Comparison of ENCODE assay signal across 8 mouse cellular contexts in the genomic region with DNA sequence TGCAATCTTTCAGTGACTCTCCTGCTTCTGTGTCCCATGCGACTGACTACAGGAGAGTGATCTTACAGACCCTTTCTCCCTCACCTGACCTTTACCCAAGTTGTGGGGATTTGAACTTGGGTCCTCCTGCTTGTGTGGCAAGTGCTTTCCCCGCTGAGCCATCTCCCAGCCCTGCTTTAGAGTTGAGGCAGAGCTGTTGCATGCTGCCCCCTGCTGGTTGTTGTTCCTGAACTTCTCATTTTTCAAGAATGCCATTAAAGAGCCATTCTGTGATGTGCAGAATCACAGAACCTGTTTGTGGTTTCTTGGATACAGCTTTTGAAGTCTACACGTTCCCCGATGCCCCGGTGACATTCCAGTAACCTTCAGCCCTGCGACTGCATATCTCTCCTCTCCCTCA.
DNase-seq lines count a peak whose midpoint lies in the region; ATAC-seq and TF ChIP-seq lines count a peak whose summit lies in the region.
"Had no signal": no experiment of that assay in that cellular context is flagged by ENCODE, and none has a peak within 500 bp of the region (broad histone marks: within the 10 kb centered on the region; RNA-seq: fewer than 3 reads in every experiment).

No protein-coding gene starts in this region.

- DNase-seq in kidney, adult 9 months, result peak; percentile 44
- DNase-seq in CH12.LX (ENCODE audit: extremely low read depth) (peak; percentile 55), MN1 (ENCODE audit: low spot score) (peak; percentile 32)
- DNase-seq in embryonic facial prominence, embryonic 10.5 days (ENCODE audit: low spot score), result peak; percentile 70
- peak; percentile 37 for DNase-seq in lung, postnatal 0 days (ENCODE audit: low spot score)

- no peak overlapping the region for H3K27ac ChIP-seq in kidney, embryonic 16.5 days (ENCODE audit: low read length)
- no peak overlapping the region for H3K27ac ChIP-seq in CH12.LX (ENCODE audit: insufficient read depth, low read depth)
- H3K27ac ChIP-seq in embryonic facial prominence, embryonic 10.5 days (replicated peaks), result no peak overlapping the region
- no peak overlapping the region for H3K27ac ChIP-seq in lung, postnatal 0 days (ENCODE audit: low read length)
- H3K27ac ChIP-seq: neural tube, embryonic 13.5 days had no signal

- TF ChIP-seq RAD21 in CH12.LX (IDR thresholded peaks at IDR 0.05; ENCODE audit: low read depth, low read length), result peak; percentile 78

- no peaks in the 10 kb centered on the region for H3K4me1 ChIP-seq in kidney, embryonic 16.5 days (ENCODE audit: insufficient read depth, low read length)
- H3K4me1 ChIP-seq in CH12.LX (ENCODE audit: control insufficient read depth in 1 of 2, insufficient read depth in 2 of 2), result peaks cover 5 to 16% of the 10 kb centered on the region in 2 experiments; a peak in 3 of 4 replicates
- 0 out of 2 replicates have a peak, but pooled peaks cover 1% of the 10 kb centered on the region for H3K4me1 ChIP-seq in embryonic facial prominence, embryonic 10.5 days
- no peaks in the 10 kb centered on the region for H3K4me1 ChIP-seq in lung, postnatal 0 days (ENCODE audit: insufficient read depth, low read depth, low read length)
- H3K4me1 ChIP-seq: neural tube, embryonic 13.5 days had no signal

- no peaks in the 10 kb centered on the region for H3K36me3 ChIP-seq in kidney, embryonic 16.5 days (ENCODE audit: insufficient read depth, low read length)
- no peaks in the 10 kb centered on the region for H3K36me3 ChIP-seq in CH12.LX (replicated peaks in 1 of 2; ENCODE audit: control insufficient read depth in 1 of 2, insufficient read depth in 1 of 2, low read length in 1 of 2)
- no peaks in the 10 kb centered on the region for H3K36me3 ChIP-seq in embryonic facial prominence, embryonic 10.5 days (replicated peaks)
- no peaks in the 10 kb centered on the region for H3K36me3 ChIP-seq in lung, postnatal 0 days (ENCODE audit: insufficient read depth, low read length)
- H3K36me3 ChIP-seq: neural tube, embryonic 13.5 days had no signal

- TF ChIP-seq EP300 in CH12.LX (IDR thresholded peaks at IDR 0.05; ENCODE audit: low read length), result no peak
- TF ChIP-seq EP300 in lung, postnatal 0 days (IDR thresholded peaks at IDR 0.05), result no peak

- no peaks in the 10 kb centered on the region for H3K27me3 ChIP-seq in kidney, embryonic 16.5 days (ENCODE audit: insufficient read depth, low read length)
- no peaks in the 10 kb centered on the region for H3K27me3 ChIP-seq in CH12.LX (replicated peaks)
- no peaks in the 10 kb centered on the region; the same call in 1 of the 2 replicates for H3K27me3 ChIP-seq in embryonic facial prominence, embryonic 10.5 days (replicated peaks; ENCODE audit: low read depth, poor library complexity, severe bottlenecking)
- no peaks in the 10 kb centered on the region for H3K27me3 ChIP-seq in lung, postnatal 0 days (replicated peaks; ENCODE audit: insufficient read depth, low read length)
- H3K27me3 ChIP-seq: neural tube, embryonic 13.5 days had no signal

- no peak for ATAC-seq in kidney, embryonic 16.5 days (ENCODE audit: low FRiP score, low TSS enrichment)
- no peak for ATAC-seq in lung, postnatal 0 days
- no peak; the same call in 1 of the 2 replicates for ATAC-seq in frontal cortex, adult (ENCODE audit: low TSS enrichment)

- H3K79me2 ChIP-seq in CH12.LX (replicated peaks; ENCODE audit: control insufficient read depth, extremely low read depth, insufficient read depth, poor library complexity, severe bottlenecking), result no peaks in the 10 kb centered on the region

- H3K4me3 ChIP-seq in kidney, embryonic 16.5 days (ENCODE audit: low read length), result no peak overlapping the region
- no peak overlapping the region for H3K4me3 ChIP-seq in CH12.LX (replicated peaks in 1 of 3; ENCODE audit: low read depth in 2 of 3, low read length in 2 of 3, poor library complexity in 1 of 3)
- H3K4me3 ChIP-seq in embryonic facial prominence, embryonic 10.5 days, result no peak overlapping the region
- H3K4me3 ChIP-seq in lung, postnatal 0 days (ENCODE audit: low read depth, low read length), result no peak overlapping the region
- H3K4me3 ChIP-seq: neural tube, embryonic 13.5 days had no signal

- H3K9me3 ChIP-seq in kidney, embryonic 16.5 days (ENCODE audit: low read length), result no peaks in the 10 kb centered on the region
- no peaks in the 10 kb centered on the region for H3K9me3 ChIP-seq in CH12.LX (replicated peaks; ENCODE audit: low read length)
- no peaks in the 10 kb centered on the region for H3K9me3 ChIP-seq in embryonic facial prominence, embryonic 10.5 days
- H3K9me3 ChIP-seq in lung, postnatal 0 days (ENCODE audit: low read length), result no peaks in the 10 kb centered on the region
- H3K9me3 ChIP-seq: neural tube, embryonic 13.5 days had no signal

- no peak overlapping the region for H3K9ac ChIP-seq in kidney, embryonic 16.5 days (replicated peaks; ENCODE audit: low read length)
- no peak overlapping the region for H3K9ac ChIP-seq in CH12.LX (ENCODE audit: insufficient read depth, low read depth)
- no peak overlapping the region for H3K9ac ChIP-seq in lung, postnatal 0 days (replicated peaks; ENCODE audit: low read depth)
- H3K9ac ChIP-seq: neural tube, embryonic 13.5 days had no signal

- in situ Hi-C loops in CH12.LX (cut with MboI; ENCODE audit: low pct_ligation_motif_present, low pct_unique_long_range_greater_than_20kb, low sequenced_read_pairs), result no loop called here

- WGBS in kidney, embryonic 16.5 days, result 67% methylated on average over 6 of the region's 6 CpGs
- WGBS in embryonic facial prominence, embryonic 10.5 days, result 63% methylated on average over 6 of the region's 6 CpGs
- 52% methylated on average over 6 of the region's 6 CpGs for WGBS in lung, postnatal 0 days

- TF ChIP-seq POLR2A in CH12.LX (IDR thresholded peaks at IDR 0.05; ENCODE audit: low read depth, low read length), result no peak

- dilution Hi-C loops in CH12.LX (cut with MboI; ENCODE audit: extremely low pct_ligation_motif_present, extremely low pct_unique_long_range_greater_than_20kb, low sequenced_read_pairs), result no loop called here

- peak; percentile 14 to 77; a peak in 2 of 4 replicates for TF ChIP-seq CTCF in CH12.LX (conservative IDR thresholded peaks at IDR 0.05 in 1 of 2, IDR thresholded peaks at IDR 0.05 in 1 of 2; ENCODE audit: low read depth in 2 of 2, low read length in 2 of 2)
- peak; percentile 75 for TF ChIP-seq CTCF in lung, postnatal 0 days (IDR thresholded peaks at IDR 0.05)

- no peak overlapping the region for H3K4me2 ChIP-seq in kidney, embryonic 16.5 days (replicated peaks; ENCODE audit: low read depth, low read length)
- H3K4me2 ChIP-seq in CH12.LX (ENCODE audit: insufficient read depth, low read depth, poor library complexity, severe bottlenecking), result no peak overlapping the region
- no peak overlapping the region for H3K4me2 ChIP-seq in lung, postnatal 0 days (replicated peaks; ENCODE audit: low read depth, low read length)
- H3K4me2 ChIP-seq: neural tube, embryonic 13.5 days had no signal

TF ChIP-seq in CH12.LX, 34 proteins besides CTCF, POLR2A, EP300 and RAD21:
- TF ChIP-seq ZC3H11A (IDR thresholded peaks at IDR 0.05; ENCODE audit: low read depth, low read length) (peak; percentile 57), TBP (conservative IDR thresholded peaks at IDR 0.05; ENCODE audit: low read depth, low read length) (0 out of 2 replicates have a peak, but pooled peaks have one; percentile 15), MAX (IDR thresholded peaks at IDR 0.05; ENCODE audit: low read length) (no peak), MYC (IDR thresholded peaks at IDR 0.05; ENCODE audit: low read depth, low read length) (no peak), SMC3 (IDR thresholded peaks at IDR 0.05; ENCODE audit: low read depth, low read length) (peak; percentile 93)
